Mouse (Mus musculus) heart, adult 18-20 months (tissue): ENCODE measurements around the gene Arsb. TPM values are rescaled to one million over a fixed set of nuclear protein-coding genes. Genes with fewer than 3 reads are reported as not detected.

Experiments used
- DNase-seq, 2 experiments: peaks; one replicate each; pipeline ENCODE4 v3.0.0; 2021 to 2022; ENCODE audit warnings: mixed read lengths in 1 of 2
- long read RNA-seq, 2 experiments: library from polyadenylated mRNA; stranded (forward); transcript quantifications; one replicate each; pipeline ENCODE4 v2.0.0; 2021
- total RNA-seq, 2 experiments: library from RNA; stranded (reverse); gene quantifications; 2 replicates each; pipeline ENCODE4 v1.2.3; 2021

Gene Arsb
- 1 to 10 TPM; 5.8 to 5.9 TPM for total RNA-seq
- long read RNA-seq, experiment 1, full-length matches to known transcripts = 2 of 2 reads
- long read RNA-seq, experiment 1, partial matches to known transcripts = 0 of 2 reads
- long read RNA-seq, experiment 1, other reads (novel, unspliced or antisense) = 0 of 2 reads
- long read RNA-seq, experiment 2, full-length matches to known transcripts = 4 of 5 reads
- long read RNA-seq, experiment 2, partial matches to known transcripts = 0 of 5 reads
- long read RNA-seq, experiment 2, other reads (novel, unspliced or antisense) = 1 of 5 reads

DNA sequence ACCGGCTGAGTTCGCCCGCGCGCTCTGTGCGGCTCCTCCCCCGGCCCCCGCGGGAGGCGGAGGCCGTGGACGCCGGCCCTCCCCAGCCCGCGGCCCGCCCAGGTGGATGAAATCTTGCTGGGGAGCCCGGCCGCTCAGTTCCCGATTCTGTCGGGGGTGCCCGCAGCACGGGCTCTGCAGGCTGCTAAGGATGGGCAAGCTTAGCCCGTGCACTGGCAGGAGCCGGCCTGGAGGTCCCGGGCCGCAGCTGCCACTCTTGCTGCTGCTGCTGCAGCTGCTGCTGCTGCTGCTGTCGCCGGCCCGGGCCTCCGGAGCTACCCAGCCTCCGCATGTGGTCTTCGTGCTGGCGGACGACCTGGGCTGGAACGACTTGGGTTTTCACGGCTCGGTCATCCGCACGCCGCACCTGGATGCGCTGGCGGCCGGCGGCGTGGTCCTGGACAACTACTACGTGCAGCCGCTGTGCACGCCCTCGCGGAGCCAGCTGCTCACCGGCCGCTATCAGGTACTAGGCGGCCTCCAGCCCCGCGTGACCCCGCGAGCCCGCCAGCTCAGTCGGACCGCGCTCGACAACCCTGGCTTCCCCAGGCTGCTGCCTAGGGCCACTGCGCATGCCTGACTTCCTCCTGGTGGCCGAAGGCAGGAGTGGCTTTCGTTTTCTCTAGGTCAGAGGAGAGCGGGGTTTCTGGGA is at the start of gene Arsb:
TSS of gene Arsb (plus strand) at position 43 of the 691 bp plus-strand sequence.
- DNase-seq = peak; percentile 90 to 92

DNA sequence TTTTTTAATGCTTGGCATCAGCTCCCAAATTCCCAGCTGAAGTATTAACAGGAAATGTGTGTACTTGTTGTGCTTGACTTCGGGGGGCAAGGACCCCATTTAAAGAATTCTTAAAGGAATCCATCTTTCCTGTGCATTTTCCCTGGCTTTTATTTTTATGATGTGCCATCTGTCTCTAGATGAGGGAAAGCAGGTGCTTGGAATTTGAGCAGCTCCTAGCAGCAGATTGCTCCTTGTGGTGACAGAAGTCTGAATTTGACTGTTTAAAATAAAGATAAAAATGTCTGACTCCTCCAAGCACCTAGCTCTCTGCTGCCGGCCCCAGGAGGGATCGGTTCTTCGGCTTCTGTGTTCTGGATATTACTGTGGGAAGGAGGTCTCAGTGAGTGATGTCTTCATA is 49.5 kb upstream of the Arsb start:
- no peak for DNase-seq

DNA sequence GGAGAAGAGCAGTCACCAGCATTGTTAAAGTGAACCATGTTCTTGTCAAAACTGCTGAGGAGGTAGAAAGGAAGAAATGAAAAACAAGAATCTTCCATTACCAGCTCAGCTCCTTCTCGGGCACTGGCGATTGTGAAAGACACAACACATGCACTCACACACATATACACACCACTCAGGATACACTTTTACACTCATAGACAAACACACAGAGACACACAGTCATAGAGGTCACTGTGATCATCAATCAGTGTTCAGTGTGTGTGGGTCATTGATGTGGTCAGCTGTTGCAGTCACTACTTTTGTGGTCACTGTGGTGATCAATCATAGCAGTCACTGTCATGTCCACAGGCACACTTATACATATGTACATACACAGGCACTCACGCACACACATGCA is 48.0 kb upstream of the Arsb start:
- no peak for DNase-seq

DNA sequence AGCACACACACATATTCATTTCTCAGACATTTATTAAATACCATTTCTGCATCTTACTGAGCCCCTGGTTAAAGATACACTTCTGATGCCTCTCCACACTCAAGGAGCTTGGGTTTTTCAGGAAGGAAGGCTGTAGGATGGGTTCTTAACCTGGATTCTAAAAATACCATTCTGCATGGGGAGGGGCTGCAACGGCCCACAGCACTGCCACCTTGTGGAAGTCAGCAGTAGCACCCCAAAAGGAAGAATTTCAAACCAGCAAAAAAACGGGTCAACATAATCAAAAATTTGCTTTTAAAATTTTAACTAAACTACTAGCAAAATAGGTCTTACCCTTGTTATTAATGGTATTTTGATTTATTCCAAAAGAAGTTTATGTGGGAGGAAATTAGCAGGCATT is 47.2 kb upstream of the Arsb start:
- peak in 1 of 2 experiments; percentile 22 for DNase-seq

DNA sequence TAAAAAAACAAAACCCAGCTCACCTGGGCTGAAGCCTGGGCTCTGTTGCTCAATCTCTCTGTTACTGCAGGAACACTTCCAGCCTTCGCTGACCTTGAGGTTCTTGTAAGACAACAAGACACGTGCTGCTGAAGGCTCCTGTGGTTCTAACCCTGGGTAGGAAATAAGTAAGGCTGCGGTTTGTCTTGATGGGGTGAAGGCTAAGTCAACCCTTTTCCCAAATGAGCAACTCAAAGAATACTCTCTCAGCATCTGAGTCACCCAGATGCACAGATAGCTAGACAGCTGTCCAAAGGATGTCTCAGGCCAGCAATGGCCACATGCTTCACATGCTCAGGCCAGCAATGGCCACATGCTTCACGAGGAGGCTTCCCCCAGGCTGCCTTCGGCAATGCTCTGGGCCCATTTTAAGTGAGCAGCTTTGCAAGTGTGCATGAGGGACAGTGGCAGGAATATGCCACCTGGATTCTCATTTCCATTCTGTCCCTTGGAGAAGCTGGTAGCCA is 36.2 kb upstream of the Arsb start:
- DNase-seq = no peak

DNA sequence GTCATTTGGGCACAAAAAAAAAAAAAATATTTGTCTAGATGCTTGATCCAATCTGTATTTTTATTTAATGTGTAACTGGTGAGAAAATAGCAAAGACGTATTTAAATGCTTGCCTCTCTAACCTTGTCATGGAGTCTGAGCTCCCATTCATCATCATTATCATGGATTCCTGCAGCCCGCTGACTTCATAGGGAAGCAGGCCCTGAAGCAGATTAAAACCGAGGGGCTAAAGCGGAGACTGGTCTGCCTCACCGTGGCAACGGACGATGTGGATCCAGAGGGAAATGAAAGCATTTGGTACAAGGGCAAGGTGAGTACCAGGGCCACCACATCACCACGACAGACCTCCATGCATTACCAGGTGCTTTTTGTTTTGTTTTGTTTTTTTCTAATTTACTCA is 27.3 kb upstream of the Arsb start:
- no peak for DNase-seq

DNA sequence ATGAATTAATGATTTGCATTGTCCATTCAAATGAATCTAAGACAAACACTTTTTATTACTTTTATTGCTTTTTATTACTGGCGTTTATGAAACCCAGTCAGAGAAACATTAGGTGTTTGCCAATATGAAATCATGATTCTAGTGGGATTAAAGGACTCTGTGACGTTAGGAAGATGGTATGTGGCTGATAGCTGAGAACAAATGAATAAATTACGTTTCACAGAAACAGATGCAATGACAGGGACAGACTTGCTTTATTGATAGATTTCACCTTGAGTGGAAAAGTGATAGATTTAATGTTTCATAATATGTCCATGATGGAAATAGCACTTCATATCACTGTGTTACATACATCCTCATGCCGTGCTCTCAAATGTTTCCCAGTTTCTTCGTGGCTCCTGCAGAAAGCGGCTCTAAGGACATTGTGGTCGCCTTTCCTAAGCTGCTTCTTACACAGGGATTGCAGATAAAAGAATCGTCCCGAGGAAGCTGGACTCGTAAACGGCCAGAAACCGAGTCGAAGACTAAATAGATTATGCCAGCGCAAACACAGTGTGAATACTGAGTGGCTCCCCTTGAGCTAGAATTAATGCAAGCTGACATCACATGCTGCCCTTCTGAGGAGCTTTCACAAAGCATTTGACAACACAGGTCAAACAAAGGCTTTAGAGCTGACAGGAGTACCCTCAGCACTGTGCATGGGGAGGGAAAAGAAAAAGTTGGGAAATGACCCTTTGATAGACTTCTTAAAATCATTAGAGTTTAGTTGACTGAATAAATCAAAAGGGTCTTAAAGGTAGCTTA is 18.6 kb upstream of the Arsb start:
- no peak for DNase-seq

DNA sequence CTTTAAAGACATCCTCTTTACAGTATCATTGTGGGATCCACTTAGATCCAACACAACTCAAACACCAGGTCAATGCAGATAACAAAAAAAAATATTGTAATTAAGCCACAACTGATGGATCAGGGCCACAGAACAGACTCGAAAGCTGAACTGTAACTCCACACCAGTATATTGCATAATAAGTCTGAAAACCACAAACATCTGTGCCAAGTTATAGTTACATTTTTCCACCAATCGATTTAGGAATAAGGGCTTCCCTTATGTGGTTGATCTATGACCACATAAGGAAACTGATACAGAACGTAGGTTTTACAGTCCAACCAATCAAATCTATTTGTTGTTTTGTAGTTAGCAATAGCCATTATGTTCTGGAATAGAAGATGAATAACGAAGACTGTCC is 16.3 kb upstream of the Arsb start:
- peak in 1 of 2 experiments; percentile 4 for DNase-seq

DNA sequence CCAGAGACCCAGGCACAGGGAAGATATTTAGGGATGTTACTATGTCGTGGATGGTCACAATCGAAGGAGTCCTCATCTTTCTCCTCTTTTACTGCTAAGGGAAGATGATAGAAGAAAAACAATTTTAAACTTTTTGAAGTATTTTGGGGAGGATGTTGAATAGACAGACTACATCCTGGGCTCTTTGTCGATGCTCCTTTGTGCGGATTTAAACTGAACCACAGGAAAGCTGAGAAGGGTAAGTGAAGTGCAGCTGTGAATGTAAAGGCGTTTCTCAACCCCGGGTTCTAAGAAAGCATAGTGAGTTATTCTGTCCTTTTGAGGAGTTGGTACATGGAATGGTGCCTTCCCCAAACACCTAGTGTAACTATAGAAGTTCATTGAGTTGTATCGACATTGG is 14.8 kb upstream of the Arsb start:
- DNase-seq = no peak

DNA sequence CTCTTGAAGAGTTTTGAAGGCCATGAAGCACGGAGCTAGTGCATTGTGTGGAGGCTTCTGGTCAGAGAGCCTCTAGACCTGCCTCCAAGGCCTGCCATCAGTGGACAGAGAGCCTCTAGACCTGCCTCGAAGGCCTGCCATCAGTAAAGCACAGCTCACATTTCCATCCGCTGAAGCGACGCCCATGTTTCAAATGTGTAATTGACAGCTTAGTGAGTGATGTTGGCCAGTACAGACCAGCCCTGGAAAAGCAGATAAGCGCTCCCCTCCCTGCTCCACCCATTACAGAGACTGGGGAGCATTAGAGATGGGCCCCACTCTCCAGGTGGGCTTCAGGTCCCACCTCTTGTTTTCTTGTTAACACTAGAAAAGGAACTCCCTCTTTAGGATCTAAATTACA is 13.9 kb upstream of the Arsb start:
- no peak for DNase-seq

DNA sequence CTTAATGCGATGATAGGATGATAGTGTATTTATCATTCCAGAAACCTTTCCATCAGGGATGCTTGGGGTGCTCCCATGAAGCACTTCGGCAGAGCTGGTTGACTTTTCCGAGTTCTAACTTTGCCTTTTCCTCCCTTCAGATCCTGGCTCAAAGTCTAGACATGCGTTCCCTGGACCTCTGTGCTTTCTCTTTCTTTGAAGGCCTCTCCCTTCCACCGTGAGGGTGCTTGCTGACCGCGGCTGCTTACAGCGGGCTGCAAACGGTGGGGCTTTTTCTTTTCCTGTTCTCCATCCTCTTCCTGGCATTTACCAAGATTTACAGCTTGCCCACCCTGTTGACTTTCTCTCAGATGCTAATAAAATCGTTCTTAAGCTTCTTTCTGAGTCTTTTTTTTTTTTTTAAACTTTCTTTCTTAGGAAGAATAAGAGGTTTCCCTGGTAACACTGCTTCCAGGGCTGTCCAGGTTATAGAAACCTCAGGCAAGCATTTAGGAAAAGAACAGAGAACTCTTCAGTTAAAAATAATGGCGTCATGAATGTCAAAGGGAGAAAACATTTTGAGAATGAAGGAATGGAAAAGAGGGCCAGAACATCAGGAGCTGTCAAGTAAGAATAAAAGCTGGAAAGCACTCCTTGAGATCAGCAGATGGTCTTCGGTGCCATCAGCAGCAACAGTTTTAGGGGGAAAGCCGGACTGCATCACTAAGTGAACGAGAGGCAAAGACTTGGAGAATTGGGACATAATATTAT is 13.1 kb upstream of the Arsb start:
- no peak for DNase-seq

DNA sequence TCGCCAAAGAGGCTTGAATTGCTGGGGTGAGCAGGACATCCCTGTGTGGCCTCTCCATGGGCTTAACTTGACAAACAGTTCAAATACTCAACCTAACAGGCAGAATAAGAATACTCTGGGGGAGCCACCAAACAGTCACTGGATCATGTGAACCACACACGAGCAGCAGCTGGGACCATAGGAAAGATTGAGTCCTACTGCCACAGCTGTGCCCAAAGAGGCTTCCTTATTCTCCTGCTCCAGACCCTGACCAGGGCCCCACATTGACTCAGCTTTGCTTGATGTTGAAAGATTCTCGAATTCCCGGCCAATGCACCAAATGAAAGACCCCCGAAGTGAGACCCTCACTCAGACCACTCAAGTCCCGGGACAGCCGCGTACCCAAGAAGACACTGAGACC is 9.6 kb upstream of the Arsb start:
- no peak for DNase-seq

DNA sequence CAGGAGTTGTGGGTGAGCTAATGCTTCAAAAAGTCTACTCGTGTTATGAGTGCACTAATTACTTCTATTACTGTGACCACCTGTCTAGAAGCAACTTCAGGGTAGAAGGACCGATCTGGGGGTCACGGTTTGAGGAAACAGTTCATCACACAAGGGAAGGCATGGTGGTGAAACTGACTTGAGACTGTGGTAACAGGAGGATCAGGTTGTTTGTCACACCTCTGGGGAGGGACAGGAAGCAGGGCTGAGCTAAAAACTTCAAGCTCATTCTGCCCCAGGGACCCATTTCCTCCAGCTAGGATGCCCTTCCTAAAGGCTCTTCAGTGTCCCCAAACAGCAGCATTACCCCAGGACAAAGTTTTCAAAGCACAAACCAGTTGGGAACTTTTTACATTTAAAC is 8.6 kb upstream of the Arsb start:
- no peak for DNase-seq

DNA sequence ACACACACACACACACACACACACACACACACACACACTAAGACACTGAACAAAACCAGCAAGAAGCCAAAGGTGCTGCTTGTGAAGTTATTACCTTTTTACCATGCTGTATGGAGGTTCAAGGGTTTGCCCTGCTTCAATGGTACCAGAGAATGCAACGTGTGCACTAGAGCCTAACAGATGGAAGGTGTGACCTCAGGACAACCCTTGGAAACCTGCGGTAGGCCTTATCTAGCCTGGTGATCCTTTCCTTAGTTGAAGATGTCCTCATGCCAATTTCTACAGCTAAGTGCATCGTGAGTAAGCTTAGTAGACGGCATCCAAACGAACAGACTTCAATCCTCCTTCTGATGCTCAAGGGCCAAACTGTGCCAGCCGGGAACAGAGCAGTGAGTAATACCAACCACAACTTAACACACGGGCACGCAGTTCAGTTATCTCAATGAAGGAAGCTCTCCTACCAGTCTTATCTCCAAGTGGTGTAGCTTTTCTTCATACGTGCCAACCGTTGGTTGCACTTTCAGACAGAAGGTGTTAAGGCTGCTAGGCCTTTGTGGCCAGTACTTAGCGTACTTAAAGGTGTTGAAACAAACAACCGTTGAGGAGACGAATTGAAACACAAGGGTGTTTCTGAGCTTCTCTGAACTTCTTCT is 7.0 kb upstream of the Arsb start:
- DNase-seq = no peak

DNA sequence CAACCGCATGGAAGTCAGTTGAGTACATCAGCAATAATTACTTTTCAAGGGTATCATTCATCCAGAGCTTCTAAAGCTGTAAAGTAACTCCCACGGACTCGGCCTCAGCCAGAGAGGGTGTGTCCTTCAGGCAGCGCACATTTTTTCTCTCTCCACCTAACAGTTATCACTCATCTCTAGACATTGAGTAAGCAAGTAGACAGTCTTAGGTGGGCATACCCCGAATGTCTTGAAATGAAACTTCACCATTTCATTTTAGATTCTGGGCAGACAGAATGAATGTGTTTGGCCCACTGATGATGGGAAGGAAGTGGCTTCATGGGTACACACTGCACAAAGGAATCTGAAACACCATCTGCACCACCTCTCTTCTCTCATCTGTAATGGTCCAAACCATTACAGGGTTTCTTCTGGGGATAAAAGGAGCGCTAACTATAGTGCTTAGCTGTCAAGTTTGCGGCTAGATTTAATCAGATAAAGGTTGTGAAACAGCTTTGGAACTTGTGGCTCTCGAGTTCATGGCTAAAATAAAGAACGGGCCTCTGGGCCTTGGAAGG is 321 bp upstream of the Arsb start:
- peak in 1 of 2 experiments; percentile 12 for DNase-seq

DNA sequence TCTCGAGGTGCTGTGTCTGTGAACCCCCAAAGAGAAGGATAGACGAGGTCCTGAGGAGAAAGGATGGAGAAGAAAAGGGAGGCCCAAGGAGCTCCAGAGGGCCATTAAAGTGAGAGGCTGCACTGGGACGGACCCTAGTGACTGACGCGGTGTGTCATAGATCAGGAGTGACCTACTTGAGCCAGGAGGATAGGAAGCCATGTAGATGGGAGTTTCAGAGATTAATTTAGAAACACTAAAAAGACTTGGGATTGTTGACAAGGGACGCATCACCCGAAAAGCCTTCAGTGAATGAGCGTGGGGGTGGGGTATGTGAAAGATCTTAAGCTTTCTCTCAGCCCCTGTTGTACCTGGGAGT is 828 bp downstream of the Arsb start:
- DNase-seq = no peak

DNA sequence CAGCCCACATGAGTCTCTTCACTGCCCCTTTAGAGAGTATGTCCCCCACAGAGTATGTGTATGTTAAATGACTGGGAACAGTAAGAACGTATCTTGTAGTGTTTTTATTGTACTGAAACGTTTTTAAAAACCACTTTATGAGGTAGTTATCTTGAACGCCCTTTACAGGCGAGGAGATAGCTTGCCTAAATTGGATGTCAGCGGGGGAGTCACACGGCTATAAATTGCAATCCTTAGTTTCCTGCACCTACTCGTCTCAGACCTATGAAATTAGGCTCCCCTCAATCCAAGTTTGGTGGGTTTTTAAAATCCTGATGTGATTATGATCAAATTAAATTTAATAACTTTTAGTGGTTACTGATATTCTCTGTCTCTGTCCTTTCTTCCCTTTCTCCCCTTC is 1.4 kb downstream of the Arsb start:
- no peak for DNase-seq

DNA sequence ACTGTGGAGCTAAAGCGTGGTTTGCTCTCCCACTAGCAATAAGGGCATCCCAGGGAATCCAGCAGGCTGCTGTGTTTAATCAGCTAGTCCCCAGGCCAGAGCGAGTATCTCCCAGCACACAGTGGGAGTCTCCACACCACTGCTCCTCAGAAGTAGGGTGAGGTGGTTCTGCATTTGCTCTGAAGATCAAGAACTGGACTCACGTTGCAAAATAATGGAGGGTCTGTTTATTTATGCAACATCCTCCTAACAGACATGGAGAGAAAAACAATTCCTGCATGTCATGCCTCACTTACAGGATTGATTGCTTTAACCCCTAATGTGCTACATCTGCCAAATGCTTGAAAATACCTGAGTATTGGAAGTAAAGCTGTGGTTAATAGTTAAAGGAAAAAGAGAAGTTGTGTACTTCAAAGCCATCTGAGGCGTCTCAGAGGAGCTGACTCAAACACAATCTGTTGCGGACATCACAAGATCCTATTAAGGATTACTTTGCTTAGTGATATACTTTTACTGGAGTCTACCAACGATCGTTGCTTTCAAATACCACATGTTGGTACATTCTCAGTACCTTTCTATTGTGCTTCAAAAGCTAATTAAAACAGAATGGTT is 2.4 kb downstream of the Arsb start:
- no peak for DNase-seq

DNA sequence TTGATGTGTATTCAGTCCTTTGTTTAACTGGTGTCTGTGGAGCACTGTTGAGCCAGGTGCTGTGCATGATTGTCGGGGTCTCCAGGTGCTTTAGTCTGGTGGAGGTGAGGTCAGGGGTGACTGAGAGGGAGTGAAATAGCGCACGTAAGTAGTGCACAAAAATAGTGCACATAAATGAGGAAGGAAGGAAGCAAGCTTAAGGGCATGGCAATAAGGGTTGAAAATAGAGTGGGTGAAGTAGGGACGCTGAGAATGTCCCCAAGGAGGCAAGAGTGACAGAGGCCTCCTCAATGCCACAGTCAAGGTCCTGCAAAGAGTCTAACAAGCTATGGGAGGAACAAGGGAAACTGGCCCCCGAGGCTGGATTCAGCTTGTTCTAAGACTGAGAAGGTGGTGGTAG is 11.4 kb downstream of the Arsb start:
- no peak for DNase-seq

DNA sequence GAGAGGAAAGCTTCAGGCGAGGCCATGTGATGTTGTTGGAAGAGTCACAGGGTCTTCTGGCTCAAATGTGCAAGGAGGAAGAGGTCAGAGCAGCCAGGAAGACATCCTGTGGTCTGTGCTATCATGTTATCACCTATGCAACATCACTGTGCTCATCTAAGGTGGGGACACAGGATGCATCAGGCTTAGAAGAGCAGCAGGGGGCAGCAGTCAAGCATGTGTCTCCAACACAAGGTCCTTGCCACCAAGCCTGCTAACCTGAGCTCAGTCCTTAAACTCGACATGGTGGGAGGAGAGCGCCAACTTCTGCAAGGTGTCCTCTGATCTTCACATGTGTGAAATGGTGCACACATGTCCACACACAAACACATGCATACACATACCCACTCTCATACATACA is 13.9 kb downstream of the Arsb start:
- DNase-seq = no peak

DNA sequence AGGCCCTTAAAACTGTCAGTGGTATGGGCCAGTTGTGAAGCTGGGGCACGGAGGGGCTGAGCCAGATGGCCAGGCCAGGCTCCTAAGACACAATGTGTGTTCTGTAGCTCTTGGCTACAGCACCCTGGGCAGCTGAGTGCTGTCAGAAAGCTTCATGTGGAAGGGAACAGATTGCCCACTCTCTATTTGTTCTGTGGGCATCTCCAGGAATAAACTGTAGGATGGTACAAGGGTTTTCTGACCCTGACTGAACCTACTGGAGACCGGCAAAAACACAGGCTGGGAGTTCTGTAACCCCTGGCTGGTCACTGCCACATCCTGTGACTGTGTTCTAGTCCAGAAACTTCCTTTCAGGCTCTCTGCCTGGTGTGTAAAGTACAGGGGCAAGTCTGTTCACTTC is 14.6 kb downstream of the Arsb start:
- no peak for DNase-seq
